Mouse (Mus musculus) erythroblast, embryonic 14.5 days (primary cell): ENCODE data around the gene Ece1.

ENCODE experiments used
- GATA1 ChIP-seq: IDR thresholded peaks from 2 replicates; pipeline ENCODE4 v1.6.1; 2012; ENCODE audit warnings: low read length, inconsistent platforms, mixed read lengths
- TAL1 ChIP-seq: IDR thresholded peaks from 3 replicates; pipeline ENCODE4 v1.6.1; 2012; ENCODE audit warnings: low read length, inconsistent platforms, mixed read lengths

DNA sequence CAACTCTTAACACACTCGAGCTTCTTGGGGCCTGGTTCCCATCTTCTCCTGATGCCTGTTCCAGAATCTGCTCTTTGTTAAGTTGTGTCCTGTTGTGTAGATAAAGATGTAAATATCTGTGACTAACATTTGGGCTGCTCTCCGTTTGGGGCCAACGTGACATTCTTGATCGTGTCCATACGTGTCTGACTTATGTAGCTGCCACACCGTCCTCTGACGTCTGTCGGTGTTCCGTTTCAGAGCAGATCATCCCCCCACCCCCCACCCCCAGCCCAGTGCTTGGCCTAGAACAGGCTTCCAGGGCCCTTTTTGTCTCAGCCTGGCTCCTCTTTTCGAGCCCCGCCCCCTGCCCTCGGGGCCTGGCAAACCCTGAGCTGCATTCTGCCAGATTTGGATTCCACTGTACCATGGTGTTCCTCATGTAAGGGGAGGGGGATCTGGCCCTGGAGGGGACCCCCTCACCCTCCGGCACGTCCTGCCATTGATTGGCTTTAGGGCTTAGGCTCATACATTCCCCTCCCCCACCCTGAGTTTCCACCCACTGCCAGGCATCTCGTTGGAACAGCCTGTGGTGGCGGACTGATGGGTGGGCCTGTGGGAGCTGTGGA is 7.7 kb downstream of the Ece1 start:
- TF ChIP-seq GATA1 (no peak), TAL1 (no peak)
